Mouse (Mus musculus) olfactory bulb, adult 2 months (tissue): ENCODE measurements around the gene Klf5.

Source experiments
- CTCF ChIP-seq: fragments of 200-500 bp; IDR thresholded peaks from 2 replicates; pipeline ENCODE4 v1.5.1; 2012; ENCODE audit warnings: low read depth, mild to moderate bottlenecking, low read length, moderate library complexity; ENCODE audit not compliant: insufficient read depth
- POLR2A ChIP-seq: fragments of 200-500 bp; IDR thresholded peaks from 2 replicates; pipeline ENCODE4 v1.6.1; 2012; ENCODE audit warnings: mild to moderate bottlenecking, low read depth, low read length, moderate library complexity; ENCODE audit not compliant: insufficient read depth

DNA sequence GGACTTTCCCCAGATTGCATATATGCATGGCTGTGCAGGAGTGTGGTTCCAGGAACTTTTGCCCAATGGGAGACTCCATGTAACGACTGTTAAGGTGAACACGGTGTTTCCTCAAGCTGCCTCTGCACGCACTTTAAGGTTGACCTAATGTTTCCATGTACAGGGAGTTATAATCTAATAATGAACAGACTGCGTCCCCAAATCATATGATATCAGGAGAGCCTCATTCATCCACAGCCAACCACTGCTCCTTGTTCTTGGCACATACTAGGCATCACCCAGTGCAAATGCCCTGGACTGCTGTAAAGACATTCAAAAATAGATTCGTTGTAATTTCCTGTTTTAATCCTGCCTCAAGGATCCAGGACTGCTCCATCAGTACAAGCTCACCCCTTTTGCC lies 64.5 kb downstream of the Klf5 start:
- no peak for TF ChIP-seq CTCF
- no peak for TF ChIP-seq POLR2A
